Mouse (Mus musculus) hindbrain, embryonic 14.5 days (tissue): Measurements from ENCODE around the gene Olfr373. TPM values are rescaled to one million over a fixed set of nuclear protein-coding genes. Genes with fewer than 3 reads are reported as not detected.

Source experiments
- polyA plus RNA-seq: library from polyadenylated mRNA; unstranded; fragments of >200 nt; fragmentation: Nextera tagmentation; extraction: Ambion mirVana; gene quantifications from 2 replicates; pipeline ENCODE4 v1.2.1, GENCODE M21; 2014

Olfr373 gene
- polyA plus RNA-seq, 1 experiment from 2014 or later = not detected

Other genes starting within 250 kb of the Olfr373 start
- 9.8 and 10.4 TPM in 2 replicates for gene Zfp709, start 201.2 kb upstream of the Olfr373 start, polyA plus RNA-seq
- gene Zfp882, start 174.6 kb upstream of the Olfr373 start, polyA plus RNA-seq = 15.8 and 17.1 TPM in 2 replicates
- gene Zfp617, start 174.5 kb upstream of the Olfr373 start, polyA plus RNA-seq = 35.3 and 37.8 TPM in 2 replicates
- gene Zfp961, start 132.1 kb upstream of the Olfr373 start, polyA plus RNA-seq = 18.8 and 25.4 TPM in 2 replicates
- 0.20 and 0.53 TPM in 2 replicates for gene Cyp4f18, start 73.6 kb upstream of the Olfr373 start, polyA plus RNA-seq
- not detected in 2 replicates for gene Olfr372, start 42.0 kb upstream of the Olfr373 start, polyA plus RNA-seq
- gene Olfr374, start 23.9 kb downstream of the Olfr373 start, polyA plus RNA-seq = not detected in 2 replicates
- gene Tpm4, start 51.8 kb downstream of the Olfr373 start, polyA plus RNA-seq = 177 and 186 TPM in 2 replicates
- 60.4 and 68.9 TPM in 2 replicates for gene Rab8a, start 78.0 kb downstream of the Olfr373 start, polyA plus RNA-seq
- not detected in 2 replicates for gene Hsh2d, start 106.5 kb downstream of the Olfr373 start, polyA plus RNA-seq
- not detected in 2 replicates for gene Cib3, start 129.7 kb downstream of the Olfr373 start, polyA plus RNA-seq
- not detected in 2 replicates for gene Gm11034, start 130.5 kb downstream of the Olfr373 start, polyA plus RNA-seq
- 62.7 and 70.1 TPM in 2 replicates for gene Fam32a, start 136.6 kb downstream of the Olfr373 start, polyA plus RNA-seq
- 212 and 221 TPM in 2 replicates for gene Ap1m1, start 156.8 kb downstream of the Olfr373 start, polyA plus RNA-seq
- 13.1 and 14.3 TPM in 2 replicates for gene Gm10282, start 222.1 kb downstream of the Olfr373 start, polyA plus RNA-seq
- 6.8 and 9.5 TPM in 2 replicates for gene Klf2, start 235.9 kb downstream of the Olfr373 start, polyA plus RNA-seq